Mouse (Mus musculus) small intestine, adult 2 months (tissue): ENCODE results near the gene Arhgdia. TPM values are rescaled to one million over a fixed set of nuclear protein-coding genes. Genes with fewer than 3 reads are reported as not detected.

Source experiments
- H3K27ac ChIP-seq: fragments of 200-500 bp; 2 replicates; pipeline ENCODE4 v1.5.1; 2012; ENCODE audit warnings: low read depth, low read length, control low read depth, inconsistent platforms; ENCODE audit not compliant: insufficient read depth
- H3K27me3 ChIP-seq: fragments of 200-500 bp; 2 replicates; pipeline ENCODE4 v1.6.1; 2012; ENCODE audit warnings: mild to moderate bottlenecking, moderate library complexity, low read length, inconsistent platforms; ENCODE audit not compliant: control insufficient read depth, insufficient read depth
- H3K36me3 ChIP-seq: fragments of 200-500 bp; 2 replicates; pipeline ENCODE4 v1.6.1; 2012; ENCODE audit warnings: mild to moderate bottlenecking, low read length, control low read depth, inconsistent platforms; ENCODE audit not compliant: control insufficient read depth, insufficient read depth
- H3K4me1 ChIP-seq: fragments of 200-500 bp; 2 replicates; pipeline ENCODE4 v1.6.1; 2012; ENCODE audit warnings: low read length, inconsistent platforms, mixed read lengths; ENCODE audit not compliant: control insufficient read depth, insufficient read depth, insufficient read length
- H3K4me3 ChIP-seq: fragments of 200-500 bp; 2 replicates; pipeline ENCODE4 v1.5.1; 2012; ENCODE audit warnings: low read depth, mild to moderate bottlenecking, control low read depth, inconsistent platforms, low read length, moderate library complexity
- CTCF ChIP-seq: fragments of 200-500 bp; IDR thresholded peaks from 2 replicates; pipeline ENCODE4 v1.5.1; 2012; ENCODE audit warnings: low read depth, mild to moderate bottlenecking, control low read depth, inconsistent platforms, low read length, moderate library complexity, mixed read lengths; ENCODE audit not compliant: insufficient replicate concordance, insufficient read length; ENCODE audit errors: extremely low read depth
- POLR2A ChIP-seq: fragments of 200-500 bp; IDR thresholded peaks from 2 replicates; pipeline ENCODE4 v1.6.1; 2012; ENCODE audit warnings: low read depth, mild to moderate bottlenecking, control low read depth, inconsistent platforms, low read length, moderate library complexity
- WGBS: fragments of 180-500 bp; shearing (Covaris S2); methylation state at CpG from one replicate; pipeline ENCODE4 v1.1.7; 2018; 5-methylcytosine and 5-hydroxymethylcytosine counted together
- polyA plus RNA-seq: library from polyadenylated mRNA; depleted of rRNA; stranded (reverse); fragments of >200 nt; gene quantifications from 2 replicates; pipeline ENCODE4 v1.2.3, GENCODE M21; 2012

Gene Arhgdia
- polyA plus RNA-seq, 1 experiment: 1,022 TPM

- Histone ChIP-seq H3K27ac (peak overlapping the region; percentile 93), H3K4me3 (no peak overlapping the region), H3K36me3 (peaks cover 26% of the 10 kb centered on the region), H3K27me3 (no peaks in the 10 kb centered on the region), H3K4me1 (peaks cover 41% of the 10 kb centered on the region)
- 63% methylated on average over 10 of the region's 10 CpGs for WGBS
- TF ChIP-seq CTCF (no peak), POLR2A (no peak)
These were observed 3.3 kb downstream of the Arhgdia start for GRCm38 (mm10) chr11:120578024-120578693.

- Histone ChIP-seq H3K4me3 (peak overlapping the region; percentile 35), H3K27ac (peak overlapping the region; percentile 93), H3K36me3 (peaks cover 26% of the 10 kb centered on the region), H3K4me1 (peaks cover 41% of the 10 kb centered on the region), H3K27me3 (no peaks in the 10 kb centered on the region)
- no peak for TF ChIP-seq CTCF
- 0 out of 2 replicates have a peak, but pooled peaks have one; percentile 8 for TF ChIP-seq POLR2A
- WGBS: 46% methylated on average over 7 of the region's 7 CpGs
These were observed 4.0 kb downstream of the Arhgdia start for GRCm38 (mm10) chr11:120577211-120578023.

- H3K4me3 ChIP-seq: no peak overlapping the region; the same call in 1 of the 2 replicates
- TF ChIP-seq CTCF (no peak), POLR2A (peak; percentile 72; the same call in 1 of the 2 replicates)
- peaks cover 35% of the 10 kb centered on the region for H3K4me1 ChIP-seq
- peak overlapping the region; percentile 94 for H3K27ac ChIP-seq
- peaks cover 27% of the 10 kb centered on the region for H3K36me3 ChIP-seq
- 53% methylated on average over 3 of the region's 3 CpGs for WGBS
- no peaks in the 10 kb centered on the region for H3K27me3 ChIP-seq
These were observed 5.0 kb downstream of the Arhgdia start for GRCm38 (mm10) chr11:120576365-120576981.

GRCm38 (mm10) chr11:120575940-120576339 is 5.5 kb downstream of the Arhgdia start:
- Histone ChIP-seq H3K27me3 (no peaks in the 10 kb centered on the region), H3K27ac (peak overlapping the region; percentile 94), H3K36me3 (peaks cover 32% of the 10 kb centered on the region), H3K4me1 (peaks cover 35% of the 10 kb centered on the region), H3K4me3 (no peak overlapping the region)
- TF ChIP-seq CTCF (no peak), POLR2A (no peak)

GRCm38 (mm10) chr11:120575046-120575445 is 6.4 kb downstream of the Arhgdia start:
- TF ChIP-seq CTCF (no peak), POLR2A (no peak)

GRCm38 (mm10) chr11:120574278-120574600 is 7.2 kb downstream of the Arhgdia start:
- WGBS: 31% methylated on average over 5 of the region's 5 CpGs
- H3K36me3 ChIP-seq: peaks cover 37% of the 10 kb centered on the region
- no peak overlapping the region; the same call in 1 of the 2 replicates for H3K4me3 ChIP-seq
- H3K27me3 ChIP-seq: no peaks in the 10 kb centered on the region
- H3K4me1 ChIP-seq: peaks cover 34% of the 10 kb centered on the region
- H3K27ac ChIP-seq: peak overlapping the region; percentile 10; the same call in 1 of the 2 replicates
- TF ChIP-seq POLR2A (no peak), CTCF (no peak)

More at GRCm38 (mm10) chr11:120575046-120575445, 6.4 kb downstream of the Arhgdia start:
- no peak overlapping the region for H3K4me3 ChIP-seq
- peaks cover 37% of the 10 kb centered on the region for H3K4me1 ChIP-seq
- WGBS: 89% methylated on average over 2 of the region's 2 CpGs
- H3K27ac ChIP-seq: no peak overlapping the region
- peaks cover 41% of the 10 kb centered on the region for H3K36me3 ChIP-seq
- H3K27me3 ChIP-seq: no peaks in the 10 kb centered on the region
